Mouse (Mus musculus): ENCODE measurements around the gene Actr2. TPM values are rescaled to one million over a fixed set of nuclear protein-coding genes. Genes with fewer than 3 reads are reported as not detected.
"Not testable (repeated sequence)": the region's sequence is repeated elsewhere in the genome, so short reads cannot be mapped to it uniquely, and the experiment has no call there.

Gene Actr2
- polyA plus RNA-seq, 1 experiment: 392 TPM

- Histone ChIP-seq H3K4me3 (ENCODE audit: insufficient read depth, low read length) (no peak overlapping the region), H3K4me1 (ENCODE audit: control insufficient read depth, insufficient read depth, low read length) (no peaks in the 10 kb centered on the region), H3K27ac (ENCODE audit: insufficient read depth, low read depth, low read length) (no peak overlapping the region)
- TF ChIP-seq POLR2A (IDR thresholded peaks at IDR 0.05; ENCODE audit: borderline replicate concordance, low read depth, low read length): no peak
- no peak for TF ChIP-seq CTCF (IDR thresholded peaks at IDR 0.05; ENCODE audit: low read depth, low read length)
Observed at GRCm38 (mm10) chr11:20140286-20140685, 27.6 kb upstream of the Actr2 start.

- no peaks in the 10 kb centered on the region for H3K4me1 ChIP-seq (ENCODE audit: control insufficient read depth, insufficient read depth, low read length)
- no peak for TF ChIP-seq POLR2A (IDR thresholded peaks at IDR 0.05; ENCODE audit: borderline replicate concordance, low read depth, low read length)
- TF ChIP-seq CTCF (IDR thresholded peaks at IDR 0.05; ENCODE audit: low read depth, low read length): no peak
- no peak overlapping the region for H3K27ac ChIP-seq (ENCODE audit: insufficient read depth, low read depth, low read length)
- no peak overlapping the region for H3K4me3 ChIP-seq (ENCODE audit: insufficient read depth, low read length)
Observed at GRCm38 (mm10) chr11:20139711-20140110, 27.0 kb upstream of the Actr2 start.

- Histone ChIP-seq H3K4me1 (ENCODE audit: control insufficient read depth, insufficient read depth, low read length) (no peaks in the 10 kb centered on the region), H3K4me3 (ENCODE audit: insufficient read depth, low read length) (no peak overlapping the region), H3K27ac (ENCODE audit: insufficient read depth, low read depth, low read length) (no peak overlapping the region)
- TF ChIP-seq CTCF (IDR thresholded peaks at IDR 0.05; ENCODE audit: low read depth, low read length) (no peak), POLR2A (IDR thresholded peaks at IDR 0.05; ENCODE audit: borderline replicate concordance, low read depth, low read length) (no peak)
Observed at GRCm38 (mm10) chr11:20138498-20139208, 25.9 kb upstream of the Actr2 start.

- H3K27ac ChIP-seq (ENCODE audit: insufficient read depth, low read depth, low read length): no peak overlapping the region
- H3K4me3 ChIP-seq (ENCODE audit: insufficient read depth, low read length): no peak overlapping the region
- H3K4me1 ChIP-seq (ENCODE audit: control insufficient read depth, insufficient read depth, low read length): peaks cover 3% of the 10 kb centered on the region; the same call in 1 of the 2 replicates
- TF ChIP-seq CTCF (IDR thresholded peaks at IDR 0.05; ENCODE audit: low read depth, low read length) (no peak), POLR2A (IDR thresholded peaks at IDR 0.05; ENCODE audit: borderline replicate concordance, low read depth, low read length) (no peak)
Observed at GRCm38 (mm10) chr11:20137872-20138271, 25.2 kb upstream of the Actr2 start.

GRCm38 (mm10) chr11:20136314-20136713 is 23.6 kb upstream of the Actr2 start:
- Histone ChIP-seq H3K4me3 (ENCODE audit: insufficient read depth, low read length) (no peak overlapping the region), H3K27ac (ENCODE audit: insufficient read depth, low read depth, low read length) (no peak overlapping the region), H3K4me1 (ENCODE audit: control insufficient read depth, insufficient read depth, low read length) (peaks cover 3% of the 10 kb centered on the region; the same call in 1 of the 2 replicates)
- TF ChIP-seq POLR2A (IDR thresholded peaks at IDR 0.05; ENCODE audit: borderline replicate concordance, low read depth, low read length): no peak
- TF ChIP-seq CTCF (IDR thresholded peaks at IDR 0.05; ENCODE audit: low read depth, low read length): no peak

- not testable (repeated sequence) for H3K4me1 ChIP-seq (ENCODE audit: control insufficient read depth, insufficient read depth, low read length); H3K27ac ChIP-seq (ENCODE audit: insufficient read depth, low read depth, low read length); H3K4me3 ChIP-seq (ENCODE audit: insufficient read depth, low read length)
Observed at GRCm38 (mm10) chr11:20134869-20135268, 22.2 kb upstream of the Actr2 start.

GRCm38 (mm10) chr11:20133721-20134120 is 21.0 kb upstream of the Actr2 start:
- peaks cover 3% of the 10 kb centered on the region; the same call in 1 of the 2 replicates for H3K4me1 ChIP-seq (ENCODE audit: control insufficient read depth, insufficient read depth, low read length)

GRCm38 (mm10) chr11:20132955-20133562 is 20.3 kb upstream of the Actr2 start:
- H3K27ac ChIP-seq (ENCODE audit: insufficient read depth, low read depth, low read length): no peak overlapping the region
- H3K4me3 ChIP-seq (ENCODE audit: insufficient read depth, low read length): peak overlapping the region; percentile 42
- peak; percentile 65 for TF ChIP-seq CTCF (IDR thresholded peaks at IDR 0.05; ENCODE audit: low read depth, low read length)
- TF ChIP-seq POLR2A (IDR thresholded peaks at IDR 0.05; ENCODE audit: borderline replicate concordance, low read depth, low read length): no peak
- peaks cover 3% of the 10 kb centered on the region; the same call in 1 of the 2 replicates for H3K4me1 ChIP-seq (ENCODE audit: control insufficient read depth, insufficient read depth, low read length)

More at GRCm38 (mm10) chr11:20133721-20134120, 21.0 kb upstream of the Actr2 start:
- TF ChIP-seq POLR2A (IDR thresholded peaks at IDR 0.05; ENCODE audit: borderline replicate concordance, low read depth, low read length) (no peak), CTCF (IDR thresholded peaks at IDR 0.05; ENCODE audit: low read depth, low read length) (no peak)
- Histone ChIP-seq H3K27ac (ENCODE audit: insufficient read depth, low read depth, low read length) (no peak overlapping the region), H3K4me3 (ENCODE audit: insufficient read depth, low read length) (no peak overlapping the region)

GRCm38 (mm10) chr11:20126673-20127516 is 14.2 kb upstream of the Actr2 start:
- Histone ChIP-seq H3K4me3 (ENCODE audit: insufficient read depth, low read length) (no peak overlapping the region), H3K4me1 (ENCODE audit: control insufficient read depth, insufficient read depth, low read length) (no peaks in the 10 kb centered on the region), H3K27ac (ENCODE audit: insufficient read depth, low read depth, low read length) (no peak overlapping the region)
- TF ChIP-seq POLR2A (IDR thresholded peaks at IDR 0.05; ENCODE audit: borderline replicate concordance, low read depth, low read length) (no peak), CTCF (IDR thresholded peaks at IDR 0.05; ENCODE audit: low read depth, low read length) (no peak)

- H3K4me3 ChIP-seq (ENCODE audit: insufficient read depth, low read length): no peak overlapping the region
- H3K27ac ChIP-seq (ENCODE audit: insufficient read depth, low read depth, low read length): no peak overlapping the region
- TF ChIP-seq CTCF (IDR thresholded peaks at IDR 0.05; ENCODE audit: low read depth, low read length) (no peak), POLR2A (IDR thresholded peaks at IDR 0.05; ENCODE audit: borderline replicate concordance, low read depth, low read length) (no peak)
- H3K4me1 ChIP-seq (ENCODE audit: control insufficient read depth, insufficient read depth, low read length): no peaks in the 10 kb centered on the region
Observed at GRCm38 (mm10) chr11:20125423-20125822, 12.7 kb upstream of the Actr2 start.
